Mouse (Mus musculus): Measurements from ENCODE around the gene Rassf5.

- TF ChIP-seq CTCF (IDR thresholded peaks at IDR 0.05; ENCODE audit: borderline replicate concordance, insufficient read depth, low read length) (no peak), POLR2A (IDR thresholded peaks at IDR 0.05; ENCODE audit: low read depth, low read length) (no peak)
Observed at GRCm38 (mm10) chr1:131211655-131212054, 33.4 kb downstream of the Rassf5 start.
